Mouse (Mus musculus): ENCODE data around the gene Dnah1. TPM values are rescaled to one million over a fixed set of nuclear protein-coding genes. Genes with fewer than 3 reads are reported as not detected.

Dnah1 gene
- polyA plus RNA-seq, 2 experiments from 2014 or later, result 0.04 TPM; not detected in 1

GRCm38 (mm10) chr14:31317754-31318153 lies 5.9 kb downstream of the Dnah1 start:
- ATAC-seq, result no peak

GRCm38 (mm10) chr14:31316613-31317012 lies 7.1 kb downstream of the Dnah1 start:
- no peak for ATAC-seq

GRCm38 (mm10) chr14:31313192-31313591 lies 10.5 kb downstream of the Dnah1 start:
- ATAC-seq, result no peak

- no peak for ATAC-seq
Measured at GRCm38 (mm10) chr14:31285728-31286127, 38.0 kb downstream of the Dnah1 start.

- ATAC-seq, result peak; percentile 80
Measured at GRCm38 (mm10) chr14:31272164-31272563, 51.5 kb downstream of the Dnah1 start.

GRCm38 (mm10) chr14:31271121-31271520 lies 52.6 kb downstream of the Dnah1 start:
- no peak for ATAC-seq

- ATAC-seq, result no peak
Measured at GRCm38 (mm10) chr14:31269456-31270100, 54.1 kb downstream of the Dnah1 start.

GRCm38 (mm10) chr14:31268301-31269001 lies 55.2 kb downstream of the Dnah1 start:
- ATAC-seq, result no peak

GRCm38 (mm10) chr14:31267649-31268048 lies 56.0 kb downstream of the Dnah1 start:
- ATAC-seq, result no peak

- no peak for ATAC-seq
Measured at GRCm38 (mm10) chr14:31260932-31261331, 62.8 kb downstream of the Dnah1 start.

GRCm38 (mm10) chr14:31260374-31260773 lies 63.3 kb downstream of the Dnah1 start:
- no peak for ATAC-seq

GRCm38 (mm10) chr14:31258476-31259050 lies 65.1 kb downstream of the Dnah1 start:
- ATAC-seq, result no peak

- no peak for ATAC-seq
Measured at GRCm38 (mm10) chr14:31252091-31252490, 71.6 kb downstream of the Dnah1 start.

GRCm38 (mm10) chr14:31251626-31252025 lies 72.1 kb downstream of the Dnah1 start:
- peak; percentile 13 for ATAC-seq

GRCm38 (mm10) chr14:31251084-31251604 lies 72.6 kb downstream of the Dnah1 start, which contains the start of the genes Phf7 and Bap1:
Gene Phf7 (minus strand): TSS chr14:31251317.
Gene Bap1 (plus strand): TSS chr14:31251450.
- ATAC-seq, result peak; percentile 76

GRCm38 (mm10) chr14:31250222-31251083 lies 73.2 kb downstream of the Dnah1 start:
- peak; percentile 53 for ATAC-seq

- ATAC-seq, result no peak
Measured at GRCm38 (mm10) chr14:31248396-31248795, 75.3 kb downstream of the Dnah1 start.

- no peak for ATAC-seq
Measured at GRCm38 (mm10) chr14:31245946-31246345, 77.8 kb downstream of the Dnah1 start.

- no peak for ATAC-seq
Measured at GRCm38 (mm10) chr14:31244777-31245176, 78.9 kb downstream of the Dnah1 start.

GRCm38 (mm10) chr14:31240528-31240927 lies 83.2 kb downstream of the Dnah1 start:
- no peak for ATAC-seq

- no peak for ATAC-seq
Measured at GRCm38 (mm10) chr14:31237101-31237882, 86.4 kb downstream of the Dnah1 start.
